Mouse (Mus musculus) frontal cortex, adult 2 months (tissue): ENCODE results near the gene Cd209e. TPM values are rescaled to one million over a fixed set of nuclear protein-coding genes. Genes with fewer than 3 reads are reported as not detected.
"Not testable (repeated sequence)": the region's sequence is repeated elsewhere in the genome, so short reads cannot be mapped to it uniquely, and the experiment has no call there.

Experiments used
- DNase-seq, 2 experiments: peaks; one replicate each; pipeline ENCODE4 v3.0.0; 2022; ENCODE audit warnings: low spot score in 1 of 2; ENCODE audit errors: extremely low spot score in 1 of 2
- polyA plus RNA-seq: library from polyadenylated mRNA; depleted of rRNA; stranded (reverse); fragments of >200 nt; gene quantifications from 2 replicates; pipeline ENCODE4 v1.2.3, GENCODE M21; 2012; rRNA removed

Gene Cd209e
- polyA plus RNA-seq = not detected in 2 replicates

GRCm38 (mm10) chr8:3854209-3854608, at the start of gene Cd209e:
TSS of gene Cd209e (minus strand) at chr8:3854309.
- no peak for DNase-seq

GRCm38 (mm10) chr8:3878455-3878854, 24.3 kb upstream of the Cd209e start, which contains the start of gene Cd209d:
TSS of gene Cd209d (minus strand) at chr8:3878555.
- no peak for DNase-seq

GRCm38 (mm10) chr8:3876121-3876520, 22.0 kb upstream of the Cd209e start:
- DNase-seq = no peak

GRCm38 (mm10) chr8:3862736-3863135, 8.6 kb upstream of the Cd209e start:
- not testable (repeated sequence) for DNase-seq

GRCm38 (mm10) chr8:3803091-3803490, 51.0 kb downstream of the Cd209e start:
- DNase-seq = peak in 1 of 2 experiments; percentile 23

Other genes with a start within 250 kb of the Cd209e start
- 56.1 and 56.4 TPM in 2 replicates for gene Xab2, start 233.0 kb downstream of the Cd209e start, polyA plus RNA-seq
- gene Pet100, start 232.8 kb downstream of the Cd209e start, polyA plus RNA-seq = 66.2 and 68.9 TPM in 2 replicates
- gene Pcp2, start 228.8 kb downstream of the Cd209e start, polyA plus RNA-seq = 1.5 and 2.2 TPM in 2 replicates
- 292 and 302 TPM in 2 replicates for gene Stxbp2, start 223.4 kb downstream of the Cd209e start, polyA plus RNA-seq
- 3.1 and 3.7 TPM in 2 replicates for gene Retn, start 198.5 kb downstream of the Cd209e start, polyA plus RNA-seq
- 0.23 and 0.24 TPM in 2 replicates for gene Mcemp1, start 188.6 kb downstream of the Cd209e start, polyA plus RNA-seq
- 17.4 and 17.6 TPM in 2 replicates for gene Fcor, start 181.9 kb downstream of the Cd209e start, polyA plus RNA-seq
- 36.2 and 37.3 TPM in 2 replicates for gene Trappc5, start 178.0 kb downstream of the Cd209e start, polyA plus RNA-seq
- gene Fcer2a, start 160.1 kb downstream of the Cd209e start, polyA plus RNA-seq = 0.10 TPM in 1 of 2 replicates, not detected in the other
- gene Clec4g, start 133.7 kb downstream of the Cd209e start, polyA plus RNA-seq = 0.13 and 0.20 TPM in 2 replicates
- gene Cd209a, start 105.3 kb downstream of the Cd209e start, polyA plus RNA-seq = 0.54 TPM in 1 of 2 replicates, not detected in the other
- not detected in 2 replicates for gene Cd209d, start 24.2 kb upstream of the Cd209e start, polyA plus RNA-seq
- gene Cd209b, start 72.5 kb upstream of the Cd209e start, polyA plus RNA-seq = 0.34 TPM in 1 of 2 replicates, not detected in the other
- 0.42 and 0.46 TPM in 2 replicates for gene Cd209c, start 100.4 kb upstream of the Cd209e start, polyA plus RNA-seq